Mouse (Mus musculus) heart, adult 8-10 months (tissue): ENCODE measurements around the gene Dnajc10. TPM values are rescaled to one million over a fixed set of nuclear protein-coding genes. Genes with fewer than 3 reads are reported as not detected.

ENCODE experiments used
- DNase-seq: peaks from one replicate; pipeline ENCODE4 v3.0.0; 2022; ENCODE audit warnings: low spot score
- total RNA-seq, 4 experiments: library from RNA; stranded (reverse); gene quantifications; 2 replicates each; pipeline ENCODE4 v1.2.4; 2022

Gene Dnajc10
- total RNA-seq = 10 to 100 TPM; 33.5 to 36.3 (median 35.4) TPM

- peak; percentile 93 for DNase-seq
Observed at GRCm38 (mm10) chr2:80315242-80316161, at the start of gene Dnajc10. Dnajc10 (plus strand) TSS chr2:80315466.

- DNase-seq = peak; percentile 57
Observed at GRCm38 (mm10) chr2:80266894-80267293, 48.4 kb upstream of the Dnajc10 start.

DNA sequence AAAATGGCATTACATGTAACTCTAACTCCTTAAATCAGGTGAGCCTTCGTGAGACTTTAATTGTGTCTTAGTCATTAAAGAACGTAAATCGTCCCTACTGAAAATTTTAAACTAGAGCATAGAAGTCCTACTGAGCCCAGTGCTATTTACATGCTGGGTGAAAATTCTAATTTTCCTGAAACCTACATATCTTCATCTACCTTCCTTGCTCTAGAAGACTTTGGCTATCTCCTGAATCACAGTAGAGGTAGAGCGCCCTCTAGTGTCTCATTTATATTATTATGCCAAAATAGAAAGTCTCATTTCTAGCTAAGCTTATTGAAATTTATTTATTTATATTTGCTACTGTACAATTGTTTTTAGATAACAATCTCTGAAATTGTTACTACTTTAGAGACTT is 47.2 kb upstream of the Dnajc10 start:
- DNase-seq = peak; percentile 23

GRCm38 (mm10) chr2:80271431-80271830 is 43.8 kb upstream of the Dnajc10 start:
- DNase-seq = peak; percentile 16

GRCm38 (mm10) chr2:80273038-80273437 is 42.2 kb upstream of the Dnajc10 start:
- no peak for DNase-seq

DNA sequence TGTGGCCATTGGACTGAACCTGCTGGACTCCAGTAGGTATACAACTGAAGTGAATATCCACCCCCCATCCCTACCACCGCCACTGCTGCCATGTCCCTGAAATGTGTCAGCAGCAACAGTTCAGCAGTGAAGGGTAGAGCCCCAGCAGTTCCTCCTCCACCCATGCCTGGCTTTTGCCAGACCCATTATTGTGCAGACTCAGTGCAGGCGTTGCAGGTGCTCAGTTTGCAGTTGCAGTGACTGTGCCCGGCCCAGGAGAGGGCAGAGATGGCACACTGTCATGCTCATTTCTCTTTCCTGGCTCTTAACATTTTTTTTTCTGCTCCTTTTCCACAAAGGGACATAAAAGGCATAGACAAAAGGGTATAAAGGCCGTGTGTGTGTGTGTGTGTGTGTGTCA is 41.5 kb upstream of the Dnajc10 start:
- no peak for DNase-seq

- DNase-seq = no peak
Observed at GRCm38 (mm10) chr2:80275136-80275535, 40.1 kb upstream of the Dnajc10 start.

DNA sequence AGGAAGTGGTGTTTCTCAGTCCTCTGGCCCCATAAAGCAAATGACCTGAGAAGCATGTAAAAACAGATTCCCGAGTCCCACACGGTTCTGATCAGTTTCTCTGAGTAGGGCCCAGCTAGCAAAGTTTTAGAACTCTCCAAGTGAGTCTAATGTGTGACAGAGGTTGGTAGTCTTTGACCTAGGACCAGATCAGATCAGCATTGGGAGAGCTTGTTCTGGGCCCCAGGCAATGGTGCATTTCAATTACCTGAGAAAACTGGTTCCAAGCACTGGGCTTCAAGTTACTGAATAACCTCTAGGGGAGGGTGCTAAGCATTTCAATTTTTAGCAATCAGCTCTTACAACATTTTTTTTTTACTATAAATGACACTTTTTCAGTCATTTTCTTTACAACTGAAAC is 33.1 kb upstream of the Dnajc10 start:
- DNase-seq = no peak

- no peak for DNase-seq
Observed at GRCm38 (mm10) chr2:80286397-80286796, 28.9 kb upstream of the Dnajc10 start.

DNA sequence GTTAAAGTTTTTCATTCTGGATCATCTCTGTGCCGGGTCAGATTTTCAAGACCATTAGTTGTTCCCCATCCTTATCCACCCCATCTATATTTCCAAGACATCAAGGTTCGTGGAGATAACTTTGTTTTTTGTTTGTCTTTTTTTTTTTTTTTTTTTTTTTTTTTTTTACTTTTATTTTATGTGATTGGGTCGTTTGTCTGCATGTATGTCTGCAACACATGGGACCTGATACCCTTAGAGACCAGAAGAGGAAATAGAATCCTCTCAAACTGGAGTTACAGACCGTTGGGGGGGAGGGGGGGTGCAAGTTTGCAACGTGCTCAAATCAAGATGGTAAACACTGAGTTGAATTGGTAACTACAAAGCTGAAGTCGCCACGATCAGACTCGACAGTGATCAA is 23.1 kb upstream of the Dnajc10 start, which contains the start of gene Prdx6b:
Gene Prdx6b, plus strand, starts transcription at position 301 of the 400 bp plus-strand sequence.
- no peak for DNase-seq

- no peak for DNase-seq
Observed at GRCm38 (mm10) chr2:80298334-80298733, 16.9 kb upstream of the Dnajc10 start.

- no peak for DNase-seq
Observed at GRCm38 (mm10) chr2:80300806-80301205, 14.5 kb upstream of the Dnajc10 start.

GRCm38 (mm10) chr2:80303957-80304356 is 11.3 kb upstream of the Dnajc10 start:
- no peak for DNase-seq

DNA sequence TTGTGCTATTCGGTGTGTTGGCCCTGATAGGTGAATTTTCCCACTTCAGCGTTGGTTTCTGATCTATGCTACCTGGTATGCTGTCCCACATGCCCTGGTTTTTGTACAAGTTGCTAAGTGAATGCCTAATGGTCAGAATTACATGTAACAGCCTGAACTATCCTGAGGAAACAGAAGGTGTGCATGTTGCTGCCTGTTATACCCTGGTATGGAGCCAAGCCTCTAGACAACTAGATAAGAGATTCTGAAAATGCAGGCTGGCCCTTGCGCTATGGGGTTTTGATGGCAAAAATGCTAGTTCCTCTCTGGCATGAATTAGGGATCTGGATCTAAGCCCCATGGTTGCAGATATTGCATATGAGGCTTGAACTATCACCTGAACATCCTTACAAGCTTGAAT is 7.6 kb upstream of the Dnajc10 start:
- no peak for DNase-seq

DNA sequence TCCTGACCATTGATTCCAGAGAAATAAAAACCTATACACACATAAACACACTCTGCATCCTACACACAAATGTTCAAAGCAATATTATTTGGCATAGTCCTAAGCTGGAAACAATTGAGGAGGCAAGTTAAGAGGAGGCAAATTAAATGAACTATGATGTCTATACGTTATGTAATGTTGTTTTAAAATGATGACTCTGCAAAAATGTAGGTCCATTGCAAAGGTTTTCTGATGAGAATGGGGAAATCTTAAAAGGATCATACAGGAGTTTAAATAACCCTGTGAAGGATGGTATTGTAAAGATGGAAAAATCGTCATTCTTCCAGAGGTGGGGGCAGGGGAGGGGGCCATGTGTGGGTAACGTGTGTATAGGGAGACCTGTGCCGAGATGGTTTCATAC is 5.5 kb upstream of the Dnajc10 start:
- no peak for DNase-seq

- no peak for DNase-seq
Observed at GRCm38 (mm10) chr2:80310772-80311171, 4.5 kb upstream of the Dnajc10 start.

- DNase-seq = no peak
Observed at GRCm38 (mm10) chr2:80311350-80311749, 3.9 kb upstream of the Dnajc10 start.

DNA sequence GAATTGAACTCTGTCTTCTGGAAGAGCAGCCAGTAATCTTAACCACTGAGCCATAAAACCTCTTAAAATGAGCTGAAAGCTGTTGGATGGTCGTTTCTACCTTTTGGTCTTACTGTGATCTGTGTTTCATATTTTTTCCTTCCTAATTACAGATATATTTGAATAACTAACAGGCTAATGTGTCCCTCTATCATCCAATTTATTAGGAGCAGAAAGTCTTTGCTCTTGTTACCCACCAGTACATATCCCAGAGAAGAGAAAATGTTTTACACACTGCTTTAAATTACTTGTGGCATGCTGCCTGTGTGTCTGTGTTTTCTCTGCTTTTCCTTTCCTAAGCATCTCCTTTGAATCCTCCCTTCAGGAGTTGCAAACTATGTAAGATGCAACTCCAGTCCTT is 1.1 kb upstream of the Dnajc10 start:
- no peak for DNase-seq

- no peak for DNase-seq
Observed at GRCm38 (mm10) chr2:80314854-80315241, 418 bp upstream of the Dnajc10 start.

DNA sequence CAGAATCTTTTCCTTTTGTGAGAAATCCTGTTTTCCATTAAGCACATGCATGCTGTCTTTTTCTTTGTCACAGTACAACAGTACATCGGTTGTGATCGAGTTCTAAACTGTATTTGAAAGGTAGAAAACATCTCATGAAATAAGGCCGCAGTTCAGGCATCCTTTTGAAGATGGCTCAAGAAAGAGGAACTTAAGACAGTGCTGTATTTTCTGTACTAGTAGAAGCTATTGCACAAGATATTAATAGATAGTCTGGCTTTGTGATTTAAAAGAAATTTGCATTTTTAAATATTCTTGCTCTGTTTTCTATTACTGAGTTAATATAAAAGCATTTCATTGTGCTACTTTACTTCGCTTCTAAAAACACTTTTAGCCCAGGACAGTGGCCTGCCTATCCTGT is 7.6 kb downstream of the Dnajc10 start:
- no peak for DNase-seq

- no peak for DNase-seq
Observed at GRCm38 (mm10) chr2:80325779-80326178, 10.5 kb downstream of the Dnajc10 start.

- no peak for DNase-seq
Observed at GRCm38 (mm10) chr2:80327272-80327671, 12.0 kb downstream of the Dnajc10 start.

DNA sequence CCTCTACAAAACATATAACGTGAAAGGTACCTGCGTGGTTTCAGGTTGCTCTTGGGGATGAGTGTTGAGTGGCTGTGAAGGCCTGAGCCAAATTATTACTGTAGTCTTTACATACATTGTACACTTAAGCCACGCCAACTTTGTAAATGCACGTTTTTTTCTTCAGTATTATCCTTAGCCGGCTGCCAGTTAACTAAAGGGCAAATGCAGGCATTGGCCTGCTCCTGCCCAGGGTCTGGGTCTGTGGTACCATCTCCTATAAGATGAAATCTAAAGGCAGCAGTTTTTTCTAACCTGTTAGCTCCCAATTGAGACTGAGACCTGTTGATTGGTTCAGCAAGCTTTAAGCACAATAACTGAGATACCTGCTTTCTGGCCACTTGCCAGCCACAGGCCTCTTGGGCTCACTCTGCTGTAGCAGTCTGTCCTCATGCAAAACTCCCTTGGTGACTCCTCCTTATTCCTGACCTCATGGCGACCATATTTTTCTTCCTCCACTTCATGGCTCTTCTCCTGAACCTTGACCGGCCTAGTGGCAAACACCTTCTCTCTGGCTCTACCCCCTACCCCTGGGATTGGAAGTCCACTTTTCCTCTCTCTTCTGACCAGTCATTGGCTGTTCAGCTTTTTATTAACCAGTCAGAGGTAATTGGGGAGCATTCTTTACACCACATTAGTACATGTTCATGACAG is 13.8 kb downstream of the Dnajc10 start:
- no peak for DNase-seq
